Mouse (Mus musculus) forebrain, embryonic 10.5 days (tissue): ENCODE measurements around the gene Gm37240. TPM values are rescaled to one million over a fixed set of nuclear protein-coding genes. Genes with fewer than 3 reads are reported as not detected.

ENCODE experiments used
- DNase-seq: peaks from one replicate; pipeline ENCODE4 v3.0.0-alpha.2; 2017; ENCODE audit warnings: low spot score; ENCODE audit errors: extremely low spot score
- H3K27ac ChIP-seq: fragments of 300-500 bp; sonication (generic); 2 replicates; pipeline ENCODE4 v1.5.1; 2016; ENCODE audit warnings: mild to moderate bottlenecking
- H3K27me3 ChIP-seq: fragments of 300-500 bp; sonication (generic); 2 replicates; pipeline ENCODE4 v1.6.1; 2016; ENCODE audit warnings: mild to moderate bottlenecking; ENCODE audit not compliant: poor library complexity, severe bottlenecking
- H3K36me3 ChIP-seq: fragments of 300-500 bp; sonication (generic); replicated peaks from 2 replicates; pipeline ENCODE4 v1.6.1; 2016; ENCODE audit warnings: mild to moderate bottlenecking, moderate library complexity
- H3K4me1 ChIP-seq: fragments of 300-500 bp; sonication (generic); 2 replicates; pipeline ENCODE4 v1.6.1; 2016
- H3K4me3 ChIP-seq: fragments of 300-500 bp; sonication (generic); 2 replicates; pipeline ENCODE4 v1.5.1; 2016; ENCODE audit warnings: mild to moderate bottlenecking, moderate library complexity
- H3K9me3 ChIP-seq: fragments of 300-500 bp; sonication (generic); 2 replicates; pipeline ENCODE4 v1.6.1; 2016; ENCODE audit warnings: mild to moderate bottlenecking, moderate library complexity
- WGBS: fragments of 180-500 bp; shearing (Covaris S2); methylation state at CpG from one replicate; pipeline ENCODE4 v1.1.7; 2016; 5-methylcytosine and 5-hydroxymethylcytosine counted together
- polyA plus RNA-seq: library from polyadenylated mRNA; unstranded; fragments of >200 nt; fragmentation: Nextera tagmentation; extraction: Ambion mirVana; gene quantifications from 2 replicates; pipeline ENCODE4 v1.2.1, GENCODE M21; 2016

Gene Gm37240
- polyA plus RNA-seq, 1 experiment from 2014 or later = 0.77 TPM

DNA sequence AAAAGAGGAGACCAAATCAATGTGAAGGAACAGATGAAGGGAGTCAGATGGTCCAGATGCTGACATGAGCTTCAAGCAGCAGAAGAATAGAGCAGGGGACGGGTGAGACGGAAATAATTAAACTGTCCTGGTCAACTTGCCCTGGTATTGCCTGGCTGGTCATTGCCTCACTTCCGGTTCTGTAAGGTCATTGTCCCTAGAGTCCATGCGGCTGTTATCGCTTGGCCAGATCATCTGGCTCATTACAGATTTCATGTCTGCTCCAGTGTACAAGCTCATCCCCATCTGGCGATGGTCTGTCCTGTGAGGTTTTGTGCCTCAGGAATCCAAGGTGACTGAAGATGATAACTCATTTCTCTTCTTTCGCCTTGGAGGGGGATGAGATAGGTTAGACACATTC, 827.2 kb downstream of the Gm37240 start:
- Histone ChIP-seq H3K27me3 (no peaks in the 10 kb centered on the region), H3K9me3 (no peaks in the 10 kb centered on the region), H3K4me1 (peaks cover 4% of the 10 kb centered on the region; the same call in 1 of the 2 replicates), H3K36me3 (no peaks in the 10 kb centered on the region), H3K27ac (no peak overlapping the region), H3K4me3 (no peak overlapping the region)
- DNase-seq = no peak
- 90% methylated on average over 7 of the region's 7 CpGs for WGBS

DNA sequence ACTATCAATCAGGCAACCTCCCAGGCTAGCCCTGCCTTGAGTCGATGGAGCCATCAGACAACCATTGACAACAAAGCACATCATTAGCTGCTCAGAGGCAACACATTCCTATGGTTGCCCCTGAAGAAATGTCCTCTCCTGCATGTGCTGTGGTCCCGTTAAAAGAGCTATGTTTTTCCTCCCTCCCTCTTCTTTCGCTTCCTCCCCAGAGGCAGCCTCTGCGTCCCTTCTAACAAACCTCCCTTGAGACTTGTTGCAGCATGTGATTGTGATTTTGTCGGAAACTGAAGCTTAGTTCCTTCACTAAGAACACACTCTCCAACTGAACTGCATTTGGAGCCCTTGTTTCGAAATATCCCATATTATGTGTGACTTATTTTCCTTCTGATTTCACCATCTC, 830.1 kb downstream of the Gm37240 start:
- Histone ChIP-seq H3K4me1 (peaks cover 4% of the 10 kb centered on the region; the same call in 1 of the 2 replicates), H3K27ac (no peak overlapping the region), H3K9me3 (no peaks in the 10 kb centered on the region), H3K36me3 (no peaks in the 10 kb centered on the region), H3K4me3 (no peak overlapping the region), H3K27me3 (no peaks in the 10 kb centered on the region)
- 83% methylated on average over 6 of the region's 6 CpGs for WGBS
- DNase-seq = no peak

DNA sequence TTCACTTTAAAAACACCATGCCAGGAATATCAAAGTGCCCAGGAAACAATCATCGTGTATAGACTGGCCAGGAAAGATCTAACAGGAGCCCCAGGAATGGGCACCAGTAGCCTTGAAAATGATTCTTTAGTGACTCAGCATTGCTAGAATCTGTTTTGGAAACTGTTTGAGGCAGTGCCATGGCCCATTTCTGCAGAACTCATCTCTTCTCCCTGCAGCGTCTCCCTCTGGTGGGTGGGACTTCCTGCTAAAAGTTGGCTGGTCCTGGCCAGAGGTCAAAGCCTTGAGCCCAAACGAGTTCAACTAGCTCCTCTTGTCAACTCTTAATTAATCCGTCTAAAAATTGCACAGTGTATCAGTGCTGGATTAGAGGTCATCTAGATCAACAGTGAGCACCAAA, 833.8 kb downstream of the Gm37240 start:
- no peaks in the 10 kb centered on the region for H3K27me3 ChIP-seq
- no peak overlapping the region for H3K27ac ChIP-seq
- H3K4me3 ChIP-seq = no peak overlapping the region
- WGBS = 87% methylated on average over 4 of the region's 4 CpGs
- peaks cover 4% of the 10 kb centered on the region; the same call in 1 of the 2 replicates for H3K4me1 ChIP-seq
- H3K36me3 ChIP-seq = no peaks in the 10 kb centered on the region
- no peaks in the 10 kb centered on the region for H3K9me3 ChIP-seq
- DNase-seq = no peak

DNA sequence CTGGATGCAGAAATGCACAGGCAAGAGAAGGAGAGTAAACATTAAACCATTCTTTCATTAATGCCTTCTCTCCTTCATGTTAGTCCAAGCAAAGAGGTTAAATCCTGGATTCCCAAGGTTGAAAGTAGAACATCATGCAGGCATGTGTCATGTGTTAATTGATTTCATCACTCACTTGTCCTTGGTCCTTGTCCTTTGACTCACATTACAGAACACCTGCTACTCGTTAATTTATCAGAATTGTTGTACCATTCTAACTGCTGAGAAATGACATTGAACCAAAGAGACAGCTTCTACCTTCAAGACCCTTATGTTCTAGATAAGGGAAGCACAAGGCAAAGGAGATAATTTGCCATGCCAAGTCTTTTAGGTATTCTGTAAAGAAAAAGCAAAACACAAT, 835.1 kb downstream of the Gm37240 start:
- Histone ChIP-seq H3K36me3 (no peaks in the 10 kb centered on the region), H3K27ac (no peak overlapping the region), H3K27me3 (no peaks in the 10 kb centered on the region), H3K4me1 (no peaks in the 10 kb centered on the region), H3K9me3 (no peaks in the 10 kb centered on the region), H3K4me3 (no peak overlapping the region)
- WGBS = 91% methylated on average over 1 of the region's 1 CpGs
- DNase-seq = no peak

DNA sequence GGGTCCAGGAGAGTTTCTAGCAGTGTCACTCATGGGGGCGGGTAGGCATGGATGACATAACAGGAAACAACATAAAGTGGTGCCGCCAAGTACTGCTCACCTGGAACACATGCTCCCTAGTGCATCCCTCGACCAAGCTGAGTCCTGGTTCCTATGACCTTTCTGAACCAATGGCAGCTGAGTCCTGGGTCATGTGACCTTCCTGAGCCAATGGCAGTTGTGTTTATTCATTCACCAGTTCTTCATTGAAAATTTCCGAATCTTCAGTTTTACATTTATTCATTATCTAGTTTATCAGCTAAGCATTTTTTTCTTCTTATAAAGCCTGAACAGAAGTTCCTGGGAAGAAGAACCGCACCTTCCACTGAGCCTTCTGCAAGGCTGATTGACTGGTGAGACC, 838.7 kb downstream of the Gm37240 start:
- Histone ChIP-seq H3K36me3 (no peaks in the 10 kb centered on the region), H3K4me3 (no peak overlapping the region), H3K4me1 (no peaks in the 10 kb centered on the region), H3K27me3 (no peaks in the 10 kb centered on the region), H3K9me3 (no peaks in the 10 kb centered on the region; the same call in 1 of the 2 replicates), H3K27ac (no peak overlapping the region)
- no peak for DNase-seq
- WGBS = 91% methylated on average over 5 of the region's 5 CpGs

DNA sequence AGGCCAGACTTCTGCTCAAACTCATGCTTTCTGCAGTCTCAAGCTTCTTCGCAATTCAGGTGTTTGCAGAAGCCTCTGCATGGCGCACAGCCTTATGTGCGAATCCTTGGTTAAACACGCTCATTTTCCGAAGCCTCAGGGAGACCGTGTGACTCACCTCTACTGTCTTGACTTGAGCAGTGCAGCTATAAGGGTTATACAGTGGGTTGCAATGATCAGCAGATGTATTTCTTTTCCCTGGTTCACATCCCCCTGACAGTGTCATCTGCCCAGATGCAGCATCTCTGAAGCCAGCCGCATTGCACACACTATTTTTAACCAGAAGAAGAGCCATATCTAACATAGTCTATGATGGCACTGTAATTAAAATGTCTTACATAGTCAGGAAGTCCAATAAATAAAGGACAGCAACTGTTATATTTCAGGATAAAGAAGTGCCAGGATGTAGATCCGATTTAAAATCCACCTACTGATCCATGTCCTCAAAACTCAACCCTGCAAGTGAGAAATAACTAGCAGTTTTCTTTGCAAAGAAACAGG, 843.6 kb downstream of the Gm37240 start:
- 96% methylated on average over 8 of the region's 8 CpGs for WGBS
- H3K9me3 ChIP-seq = no peaks in the 10 kb centered on the region; the same call in 1 of the 2 replicates

DNA sequence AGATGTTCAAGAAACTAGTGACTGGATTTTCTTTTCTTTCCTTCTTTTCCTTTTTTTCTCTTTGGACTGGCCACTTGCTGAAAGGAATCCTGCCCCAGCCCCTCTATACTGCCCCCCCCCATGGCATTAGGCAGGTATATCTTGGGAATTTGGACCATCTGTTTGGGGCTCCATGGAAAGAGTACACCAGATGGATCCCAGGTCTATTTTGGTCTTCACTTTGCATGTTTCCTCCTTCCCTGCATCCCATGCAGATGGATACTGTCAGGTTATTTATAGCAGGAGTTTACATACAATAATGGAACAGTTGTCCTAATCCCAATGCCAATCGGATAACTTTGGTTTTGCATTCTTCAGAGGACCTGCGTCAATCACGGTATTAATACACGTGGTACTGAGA, 845.2 kb downstream of the Gm37240 start:
- Histone ChIP-seq H3K4me1 (no peaks in the 10 kb centered on the region), H3K9me3 (no peaks in the 10 kb centered on the region; the same call in 1 of the 2 replicates), H3K27me3 (no peaks in the 10 kb centered on the region), H3K27ac (no peak overlapping the region), H3K36me3 (no peaks in the 10 kb centered on the region), H3K4me3 (no peak overlapping the region)
- WGBS = 94% methylated on average over 4 of the region's 4 CpGs
- DNase-seq = no peak

More for the DNA sequence above, 843.6 kb downstream of the Gm37240 start:
- Histone ChIP-seq H3K27me3 (no peaks in the 10 kb centered on the region), H3K4me1 (no peaks in the 10 kb centered on the region), H3K36me3 (no peaks in the 10 kb centered on the region), H3K4me3 (no peak overlapping the region), H3K27ac (no peak overlapping the region)
- DNase-seq = no peak

DNA sequence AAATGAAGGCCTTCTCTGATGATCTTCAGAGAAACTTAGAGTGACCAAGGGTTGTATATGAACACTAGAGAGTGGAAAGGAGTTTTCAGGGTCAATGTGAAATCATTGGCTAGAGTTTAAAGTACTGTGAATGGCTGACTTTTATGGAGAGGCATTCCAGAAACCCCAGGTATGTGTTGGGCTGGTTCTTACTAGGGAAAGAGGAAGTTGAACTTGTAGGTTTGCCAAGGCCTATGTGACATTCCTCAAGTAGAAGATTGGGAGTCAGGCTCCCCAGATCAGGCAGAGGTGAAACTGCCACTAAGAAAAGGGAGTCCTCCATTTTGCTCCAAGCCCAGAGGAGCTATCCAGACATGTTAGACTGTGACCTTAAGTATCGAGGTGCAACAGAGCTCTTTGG, 858.2 kb downstream of the Gm37240 start:
- Histone ChIP-seq H3K36me3 (no peaks in the 10 kb centered on the region), H3K27ac (no peak overlapping the region), H3K4me3 (no peak overlapping the region), H3K4me1 (peaks cover 7% of the 10 kb centered on the region; the same call in 1 of the 2 replicates), H3K9me3 (no peaks in the 10 kb centered on the region), H3K27me3 (no peaks in the 10 kb centered on the region)
- no peak for DNase-seq
- 84% methylated on average over 1 of the region's 1 CpGs for WGBS

DNA sequence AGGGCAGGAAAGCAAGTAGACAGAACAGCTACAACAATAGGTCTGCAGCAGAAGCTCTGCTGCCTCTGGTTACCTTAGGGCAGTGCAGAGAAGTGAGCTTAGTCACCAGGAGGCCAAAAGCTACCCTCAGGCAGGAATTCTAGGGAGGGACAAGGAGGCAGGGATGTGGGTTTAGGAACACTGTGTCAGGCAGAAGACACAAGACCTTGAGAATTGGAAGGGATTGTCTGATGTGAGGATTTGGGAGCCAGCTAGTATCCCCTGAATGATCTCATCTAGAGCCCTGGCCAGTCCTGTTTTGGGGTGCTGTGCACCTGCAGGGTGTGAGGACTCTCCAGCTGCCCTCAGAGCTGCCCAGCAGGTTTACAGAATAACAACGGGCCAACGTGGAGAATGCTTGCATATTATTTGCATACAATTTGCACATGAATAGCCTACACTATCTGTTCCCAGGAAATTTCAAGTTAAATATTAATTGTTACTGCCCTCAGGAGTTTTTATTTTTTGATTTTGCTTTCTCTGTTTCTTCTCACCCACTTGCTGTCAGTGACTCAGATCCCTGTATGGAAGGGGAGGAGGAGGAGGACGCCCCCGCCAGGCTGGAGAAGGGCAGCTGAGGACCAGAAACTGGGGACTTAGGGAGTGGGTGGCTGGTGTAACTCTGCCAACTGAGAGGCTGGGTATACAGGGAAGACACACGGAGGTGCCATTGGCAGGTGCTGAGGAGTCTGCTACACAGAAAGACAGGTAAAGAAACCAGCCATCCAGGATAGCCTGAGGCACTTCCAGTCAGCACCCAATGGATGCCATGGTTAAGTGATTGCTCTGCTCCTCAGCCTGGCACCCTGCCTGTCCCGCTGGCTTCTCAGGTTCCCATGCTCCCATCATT, 862.3 kb downstream of the Gm37240 start:
- Histone ChIP-seq H3K4me1 (peaks cover 7% of the 10 kb centered on the region; the same call in 1 of the 2 replicates), H3K27ac (no peak overlapping the region), H3K36me3 (no peaks in the 10 kb centered on the region), H3K27me3 (no peaks in the 10 kb centered on the region), H3K9me3 (no peaks in the 10 kb centered on the region), H3K4me3 (no peak overlapping the region)
- DNase-seq = no peak
- 38% methylated on average over 6 of the region's 6 CpGs for WGBS

DNA sequence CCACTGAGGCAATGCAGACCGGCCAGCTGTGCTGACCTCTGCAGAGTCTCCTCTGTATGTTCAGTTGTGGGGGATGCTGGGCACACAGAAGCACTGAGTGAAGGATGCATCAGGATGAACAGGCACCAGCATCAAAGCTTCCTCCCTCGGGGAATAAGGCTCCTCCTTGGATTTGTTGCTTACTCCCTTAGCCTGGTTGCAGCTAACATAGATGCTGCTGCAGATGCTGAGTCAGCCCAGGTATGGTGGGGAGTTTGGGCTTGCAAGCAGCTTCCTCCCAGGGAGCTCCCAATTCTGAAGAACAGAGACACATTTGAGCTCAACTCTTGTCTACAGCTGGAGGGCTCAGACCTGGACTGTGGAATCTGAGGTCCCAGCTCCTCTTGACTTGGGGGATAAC, 863.1 kb downstream of the Gm37240 start:
- Histone ChIP-seq H3K9me3 (no peaks in the 10 kb centered on the region), H3K4me3 (no peak overlapping the region), H3K4me1 (peaks cover 7% of the 10 kb centered on the region; the same call in 1 of the 2 replicates), H3K27ac (no peak overlapping the region), H3K27me3 (no peaks in the 10 kb centered on the region), H3K36me3 (no peaks in the 10 kb centered on the region)
- no peak for DNase-seq
- 67% methylated on average over 2 of the region's 2 CpGs for WGBS

DNA sequence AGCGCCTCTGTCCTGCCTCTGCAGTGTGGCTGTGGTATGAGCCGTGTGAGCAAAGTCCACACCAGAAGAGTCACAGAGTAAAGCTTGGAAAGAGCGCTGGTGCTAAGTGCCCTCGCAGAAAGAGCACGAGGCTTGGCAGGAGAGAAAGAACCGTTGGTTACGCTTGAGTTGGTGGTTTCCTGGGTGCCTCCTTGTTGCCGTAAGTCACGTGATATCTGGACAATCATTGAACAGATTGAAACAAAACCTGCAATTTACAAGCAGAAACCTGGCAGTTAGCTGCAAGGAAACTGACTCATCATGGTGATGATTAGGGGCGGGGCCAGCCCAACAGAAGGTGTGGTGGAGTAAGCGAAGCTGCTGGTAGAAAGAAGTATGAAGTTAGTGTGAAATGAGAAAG, 864.5 kb downstream of the Gm37240 start:
- Histone ChIP-seq H3K4me1 (peaks cover 7% of the 10 kb centered on the region; the same call in 1 of the 2 replicates), H3K27ac (no peak overlapping the region), H3K36me3 (no peaks in the 10 kb centered on the region), H3K4me3 (no peak overlapping the region), H3K9me3 (no peaks in the 10 kb centered on the region), H3K27me3 (no peaks in the 10 kb centered on the region)
- DNase-seq = no peak
- 91% methylated on average over 11 of the region's 11 CpGs for WGBS

DNA sequence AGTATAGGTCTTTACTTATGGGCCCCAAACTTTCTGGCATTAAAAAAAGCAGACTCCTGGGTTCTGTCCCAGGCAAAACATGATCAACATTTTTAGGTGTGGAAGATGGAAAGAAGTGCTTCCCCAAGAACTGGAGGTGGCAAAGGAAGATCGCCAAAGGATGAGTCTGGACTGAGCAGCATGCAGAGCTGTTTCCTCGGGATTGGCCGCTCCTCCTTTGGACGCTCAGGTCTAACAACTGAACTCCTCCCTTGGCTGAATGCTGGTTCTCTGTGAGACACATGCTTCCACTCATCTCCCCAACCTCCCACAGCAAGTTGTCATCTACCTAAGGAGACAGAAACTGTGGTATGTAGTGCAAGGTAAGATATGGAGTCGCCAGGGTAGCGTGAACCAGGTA, 865.5 kb downstream of the Gm37240 start:
- 92% methylated on average over 6 of the region's 6 CpGs for WGBS
- no peak for DNase-seq
- Histone ChIP-seq H3K36me3 (no peaks in the 10 kb centered on the region), H3K27me3 (no peaks in the 10 kb centered on the region), H3K9me3 (no peaks in the 10 kb centered on the region), H3K27ac (no peak overlapping the region), H3K4me3 (no peak overlapping the region), H3K4me1 (peaks cover 7% of the 10 kb centered on the region; the same call in 1 of the 2 replicates)

DNA sequence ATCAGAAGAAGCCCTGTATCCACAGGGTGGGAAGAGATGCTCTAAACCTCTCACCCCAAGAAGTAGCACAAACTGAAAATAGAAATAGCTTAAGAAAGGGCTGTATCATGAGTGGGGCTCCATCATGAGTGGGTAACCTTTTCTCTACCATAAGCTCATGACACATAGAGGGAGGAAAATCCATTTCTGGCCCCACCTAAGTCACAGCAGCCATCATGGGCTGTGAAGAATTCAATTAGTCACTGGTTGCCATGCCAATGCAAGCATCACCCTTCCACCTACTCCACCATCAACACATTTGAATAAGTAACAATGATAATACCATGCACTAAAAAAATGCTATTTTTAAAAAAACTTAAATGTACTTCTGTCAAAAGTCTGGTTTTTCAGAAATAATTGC, 867.2 kb downstream of the Gm37240 start:
- DNase-seq = no peak
- H3K27ac ChIP-seq = no peak overlapping the region
- no peaks in the 10 kb centered on the region for H3K36me3 ChIP-seq
- no peak overlapping the region for H3K4me3 ChIP-seq
- no peaks in the 10 kb centered on the region for H3K9me3 ChIP-seq
- peaks cover 9% of the 10 kb centered on the region; the same call in 1 of the 2 replicates for H3K4me1 ChIP-seq
- H3K27me3 ChIP-seq = no peaks in the 10 kb centered on the region
